Mouse (Mus musculus) CH12.LX (cell line): ENCODE measurements around the gene Pmvk. TPM values are rescaled to one million over a fixed set of nuclear protein-coding genes. Genes with fewer than 3 reads are reported as not detected.
A peak's percentile ranks its signal among the peaks of the same experiment; 100 is the strongest.

Experiments
- DNase-seq: peaks from one replicate; pipeline ENCODE4 v3.0.0-alpha.2; 2013; ENCODE audit errors: extremely low read depth
- H3K27ac ChIP-seq: 2 replicates; pipeline ENCODE4 v1.5.1; 2012; ENCODE audit warnings: low read depth, mild to moderate bottlenecking, control low read depth, moderate library complexity; ENCODE audit not compliant: insufficient read depth
- H3K27me3 ChIP-seq: replicated peaks from 2 replicates; pipeline ENCODE3; 2012; ENCODE audit warnings: inconsistent platforms
- H3K36me3 ChIP-seq, 2 experiments: replicated peaks in 1 of 2; 2 replicates each; pipeline versions ENCODE3 to v1.6.1; 2012; ENCODE audit warnings: inconsistent platforms in 1 of 2, low read length in 1 of 2, mild to moderate bottlenecking in 1 of 2, mixed read lengths in 1 of 2, moderate library complexity in 1 of 2; ENCODE audit not compliant: control insufficient read depth in 1 of 2, insufficient read depth in 1 of 2
- H3K4me1 ChIP-seq, 2 experiments: 2 replicates each; pipeline ENCODE4 v1.6.1; 2012; ENCODE audit warnings: inconsistent platforms in 1 of 2, moderate library complexity in 1 of 2; ENCODE audit not compliant: insufficient read depth in 2 of 2, control insufficient read depth in 1 of 2
- H3K4me2 ChIP-seq: 2 replicates; pipeline ENCODE4 v1.6.1; 2012; ENCODE audit warnings: low read depth, mild to moderate bottlenecking, control low read depth; ENCODE audit not compliant: poor library complexity, insufficient read depth, severe bottlenecking
- H3K4me3 ChIP-seq, 3 experiments: fragments of 150-350 bp in 1 of 3; sonication (generic) in 1 of 3; replicated peaks in 1 of 3; 2 replicates each; pipeline versions ENCODE3 to v1.5.1; 2011 to 2012; ENCODE audit warnings: low read depth in 2 of 3, low read length in 2 of 3, mild to moderate bottlenecking in 2 of 3, moderate library complexity in 2 of 3, control low read depth in 1 of 3, improper control_type of control experiment in 1 of 3, inconsistent platforms in 1 of 3, mixed read lengths in 1 of 3; ENCODE audit not compliant: poor library complexity in 1 of 3
- H3K79me2 ChIP-seq: replicated peaks from 2 replicates; pipeline ENCODE4 v1.6.1; 2012; ENCODE audit warnings: mild to moderate bottlenecking, moderate library complexity; ENCODE audit not compliant: control insufficient read depth, poor library complexity, insufficient read depth, severe bottlenecking; ENCODE audit errors: extremely low read depth
- H3K9ac ChIP-seq: 2 replicates; pipeline ENCODE4 v1.6.1; 2012; ENCODE audit warnings: low read depth, mild to moderate bottlenecking, control low read depth, moderate library complexity; ENCODE audit not compliant: insufficient read depth
- H3K9me3 ChIP-seq: replicated peaks from 2 replicates; pipeline ENCODE3; 2012; ENCODE audit warnings: low read length, inconsistent platforms, mixed read lengths
- BHLHE40 ChIP-seq: IDR thresholded peaks from 2 replicates; pipeline ENCODE4 v1.6.1; 2011; ENCODE audit warnings: mild to moderate bottlenecking, low read depth, low read length, improper control_type of control experiment
- CHD1 ChIP-seq: IDR thresholded peaks from 2 replicates; pipeline ENCODE4 v1.6.1; 2012; ENCODE audit warnings: low read depth, low read length, improper control_type of control experiment, inconsistent platforms
- CHD2 ChIP-seq: IDR thresholded peaks from 2 replicates; pipeline ENCODE4 v1.6.1; 2011; ENCODE audit warnings: low read length, improper control_type of control experiment
- CTCF ChIP-seq, 2 experiments: IDR thresholded peaks in 1 of 2; conservative IDR thresholded peaks in 1 of 2; 2 replicates each; pipeline ENCODE4 v1.5.1; 2011 to 2012; ENCODE audit warnings: low read depth in 2 of 2, low read length in 2 of 2, improper control_type of control experiment in 1 of 2, inconsistent platforms in 1 of 2, mild to moderate bottlenecking in 1 of 2, moderate library complexity in 1 of 2
- GABPA ChIP-seq: IDR thresholded peaks from 2 replicates; pipeline ENCODE4 v1.6.1; 2012; ENCODE audit warnings: low read depth, low read length, improper control_type of control experiment, inconsistent platforms; ENCODE audit not compliant: insufficient replicate concordance
- HCFC1 ChIP-seq: IDR thresholded peaks from 2 replicates; pipeline ENCODE4 v1.6.1; 2012; ENCODE audit warnings: low read depth, mild to moderate bottlenecking, inconsistent platforms, low read length, improper control_type of control experiment
- IRF4 ChIP-seq: IDR thresholded peaks from 2 replicates; pipeline ENCODE4 v1.6.1; 2014; ENCODE audit warnings: low read depth, mild to moderate bottlenecking, inconsistent platforms, low read length, improper control_type of control experiment
- JUN ChIP-seq: IDR thresholded peaks from 2 replicates; pipeline ENCODE4 v1.6.1; 2011; ENCODE audit warnings: low read depth, mild to moderate bottlenecking, low read length, improper control_type of control experiment, moderate library complexity; ENCODE audit not compliant: insufficient read depth
- KAT2A ChIP-seq: IDR thresholded peaks from 2 replicates; pipeline ENCODE4 v1.6.1; 2012; ENCODE audit warnings: low read length, improper control_type of control experiment, inconsistent platforms; ENCODE audit not compliant: insufficient replicate concordance
- MAFK ChIP-seq: IDR thresholded peaks from 2 replicates; pipeline ENCODE4 v1.6.1; 2011; ENCODE audit warnings: low read length, improper control_type of control experiment; ENCODE audit not compliant: insufficient replicate concordance
- MAX ChIP-seq: IDR thresholded peaks from 2 replicates; pipeline ENCODE4 v1.6.1; 2011; ENCODE audit warnings: low read length, improper control_type of control experiment
- MEF2A ChIP-seq: IDR thresholded peaks from 2 replicates; pipeline ENCODE4 v1.6.1; 2014; ENCODE audit warnings: low read depth, mild to moderate bottlenecking, inconsistent platforms, low read length, improper control_type of control experiment, borderline replicate concordance
- MXI1 ChIP-seq: IDR thresholded peaks from 2 replicates; pipeline ENCODE4 v1.6.1; 2011; ENCODE audit warnings: mild to moderate bottlenecking, low read depth, low read length, improper control_type of control experiment
- MYC ChIP-seq: IDR thresholded peaks from 2 replicates; pipeline ENCODE4 v1.6.1; 2011; ENCODE audit warnings: low read depth, mild to moderate bottlenecking, improper control_type of control experiment, low read length
- NELFE ChIP-seq: IDR thresholded peaks from 2 replicates; pipeline ENCODE4 v1.6.1; 2011; ENCODE audit warnings: low read depth, low read length, improper control_type of control experiment
- POLR2A ChIP-seq: IDR thresholded peaks from 2 replicates; pipeline ENCODE4 v1.6.1; 2011; ENCODE audit warnings: low read depth, mild to moderate bottlenecking, improper control_type of control experiment, low read length
- RAD21 ChIP-seq: IDR thresholded peaks from 2 replicates; pipeline ENCODE4 v1.6.1; 2011; ENCODE audit warnings: low read depth, mild to moderate bottlenecking, low read length, improper control_type of control experiment, moderate library complexity
- RCOR1 ChIP-seq: conservative IDR thresholded peaks from 2 replicates; pipeline ENCODE4 v1.6.1; 2012; ENCODE audit warnings: low read depth, mild to moderate bottlenecking, inconsistent platforms, low read length, improper control_type of control experiment
- SMC3 ChIP-seq: IDR thresholded peaks from 2 replicates; pipeline ENCODE4 v1.6.1; 2011; ENCODE audit warnings: low read depth, low read length, improper control_type of control experiment
- TBP ChIP-seq: conservative IDR thresholded peaks from 2 replicates; pipeline ENCODE4 v1.6.1; 2011; ENCODE audit warnings: low read depth, low read length, improper control_type of control experiment
- USF1 ChIP-seq: IDR thresholded peaks from 2 replicates; pipeline ENCODE4 v1.6.1; 2014; ENCODE audit warnings: low read depth, mild to moderate bottlenecking, inconsistent platforms, low read length, improper control_type of control experiment
- USF2 ChIP-seq: conservative IDR thresholded peaks from 2 replicates; pipeline ENCODE4 v1.6.1; 2011; ENCODE audit warnings: low read depth, low read length, improper control_type of control experiment
- ZMIZ1 ChIP-seq: IDR thresholded peaks from 2 replicates; pipeline ENCODE4 v1.6.1; 2012; ENCODE audit warnings: low read depth, mild to moderate bottlenecking, inconsistent platforms, low read length, improper control_type of control experiment
- ZNF384 ChIP-seq: IDR thresholded peaks from 2 replicates; pipeline ENCODE4 v1.6.1; 2012; ENCODE audit warnings: low read depth, low read length, improper control_type of control experiment, inconsistent platforms
- dilution Hi-C: fragments of 300-500 bp; cut with MboI; formaldehyde crosslinking; loops from 2 replicates; pipeline ENCODE4 v1.14.3; 2020; ENCODE audit warnings: low sequenced_read_pairs; ENCODE audit not compliant: extremely low pct_unique_long_range_greater_than_20kb, extremely low pct_ligation_motif_present
- in situ Hi-C: fragments of 300-500 bp; cut with MboI; formaldehyde crosslinking; loops from 3 replicates; pipeline ENCODE4 v1.14.3; 2019; ENCODE audit warnings: low sequenced_read_pairs, low pct_ligation_motif_present, low pct_unique_long_range_greater_than_20kb, mixed read lengths
- polyA plus RNA-seq: library from polyadenylated mRNA; unstranded; fragments of >175 nt; gene quantifications from 2 replicates; pipeline ENCODE4 v1.2.1, GENCODE M21; 2012; ENCODE audit warnings: low read depth; ENCODE audit not compliant: insufficient read length
- total RNA-seq, 2 experiments: library from RNA; depleted of rRNA; stranded (reverse); fragments of 300-350 nt in 1 of 2; fragments of >200 nt in 1 of 2; gene quantifications; 2 replicates each; pipeline ENCODE4 v1.2.3; 2012 to 2014

Gene Pmvk
- total and polyA plus RNA-seq, 3 experiments: 42.0 to 69.3 (median 50.5) TPM

GRCm38 (mm10) chr3:89511400-89511799 is 57.1 kb downstream of the Pmvk start:
- in situ Hi-C loops: loop anchor here (10.0 kb wide), 1 partner anchor 173 kb away; no protein-coding TSS in a partner anchor
- H3K9me3 ChIP-seq: peaks cover 1% of the 10 kb centered on the region
- H3K4me3 ChIP-seq: no peak overlapping the region
- no peak overlapping the region for H3K9ac ChIP-seq
- no peak overlapping the region for H3K4me2 ChIP-seq
- no peak for DNase-seq
- no peaks in the 10 kb centered on the region for H3K79me2 ChIP-seq
- dilution Hi-C loops: no loop called here
- no peak for TF ChIP-seq POLR2A
- TF ChIP-seq CHD1: no peak
- TF ChIP-seq JUN: no peak
- no peak for TF ChIP-seq KAT2A
- no peak for TF ChIP-seq MAX
- TF ChIP-seq MEF2A: no peak
- TF ChIP-seq NELFE: no peak
- no peak for TF ChIP-seq MYC
- no peak for TF ChIP-seq HCFC1
- TF ChIP-seq GABPA: no peak
- no peak for TF ChIP-seq MAFK
- no peak for TF ChIP-seq TBP
- TF ChIP-seq IRF4: no peak
- no peak for TF ChIP-seq CTCF (conservative IDR thresholded peaks at IDR 0.05 in 1 of 2, IDR thresholded peaks at IDR 0.05 in 1 of 2; ENCODE audit: low read depth in 2 of 2, low read length in 2 of 2)
- TF ChIP-seq MXI1: no peak
- TF ChIP-seq CHD2: no peak
- TF ChIP-seq BHLHE40: no peak
- no peak for TF ChIP-seq RCOR1
- H3K27me3 ChIP-seq: peaks cover 22% of the 10 kb centered on the region
- H3K4me1 ChIP-seq: peaks cover 0 to 5% of the 10 kb centered on the region in 2 experiments; a peak in 1 of 4 replicates
- no peak overlapping the region for H3K27ac ChIP-seq
- no peaks in the 10 kb centered on the region for H3K36me3 ChIP-seq

- no peaks in the 10 kb centered on the region for H3K79me2 ChIP-seq
- no peaks in the 10 kb centered on the region for H3K36me3 ChIP-seq
- no peak overlapping the region for H3K27ac ChIP-seq
- H3K4me1 ChIP-seq: peaks cover 0 to 5% of the 10 kb centered on the region in 2 experiments; a peak in 1 of 4 replicates
- H3K4me2 ChIP-seq: no peak overlapping the region
- TF ChIP-seq SMC3 (peak; percentile 64), HCFC1 (no peak), CTCF (conservative IDR thresholded peaks at IDR 0.05 in 1 of 2, IDR thresholded peaks at IDR 0.05 in 1 of 2; ENCODE audit: low read depth in 2 of 2, low read length in 2 of 2) (peak; percentile 68 to 70), JUN (no peak), USF1 (no peak), RAD21 (peak; percentile 54), RCOR1 (no peak), USF2 (no peak), ZMIZ1 (no peak), ZNF384 (no peak)
- peak; percentile 37 for DNase-seq
- H3K9ac ChIP-seq: no peak overlapping the region
- in situ Hi-C loops (loop anchor here (10.0 kb wide), 1 partner anchor 173 kb away; no protein-coding TSS in a partner anchor), dilution Hi-C loops (no loop called here)
- H3K9me3 ChIP-seq: peaks cover 10% of the 10 kb centered on the region
- H3K4me3 ChIP-seq: no peak overlapping the region
- H3K27me3 ChIP-seq: peaks cover 16% of the 10 kb centered on the region
These were observed 57.9 kb downstream of the Pmvk start for GRCm38 (mm10) chr3:89512225-89512624.
